Mouse (Mus musculus) cerebellum, adult (tissue): ENCODE results near the gene Fat3.
A peak's percentile ranks its signal among the peaks of the same experiment; 100 is the strongest.

ENCODE experiments used
- ATAC-seq: cut with Nextera tagmentation; 2 replicates; pipeline ENCODE4 v1.9.2; 2017; ENCODE audit warnings: mild to moderate bottlenecking, moderate library complexity, mixed read lengths; ENCODE audit not compliant: insufficient number of reproducible peaks, low FRiP score, low TSS enrichment

Fat3 gene

DNA sequence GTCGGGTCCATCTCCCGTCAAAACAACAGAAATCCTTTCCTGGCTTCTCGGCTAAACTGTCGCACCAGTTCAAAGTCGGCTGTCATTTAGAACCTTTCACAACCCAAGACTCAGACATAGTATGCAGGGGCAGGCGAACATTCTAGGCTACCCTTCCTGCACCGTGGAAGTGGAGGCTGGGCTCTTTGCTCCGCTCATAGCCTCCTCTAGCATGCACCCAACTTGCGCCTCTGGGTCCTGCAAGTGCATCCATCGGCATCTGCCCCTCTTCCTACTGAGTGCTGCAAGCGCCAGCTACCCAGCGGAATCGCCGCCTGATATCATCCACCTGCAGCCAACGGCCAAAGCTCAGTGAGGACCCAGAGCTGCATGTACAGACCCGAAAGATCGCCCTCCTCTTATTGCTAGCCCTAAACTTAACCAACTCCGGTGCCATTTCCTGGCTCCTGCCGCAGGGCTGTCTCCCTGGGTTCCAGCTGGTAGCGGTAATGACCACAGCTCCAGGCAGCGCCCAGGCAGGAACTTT is at the start of gene Fat3:
Gene Fat3 (minus strand): TSS at position 100 of the 526 bp plus-strand sequence.
- ATAC-seq = no peak

DNA sequence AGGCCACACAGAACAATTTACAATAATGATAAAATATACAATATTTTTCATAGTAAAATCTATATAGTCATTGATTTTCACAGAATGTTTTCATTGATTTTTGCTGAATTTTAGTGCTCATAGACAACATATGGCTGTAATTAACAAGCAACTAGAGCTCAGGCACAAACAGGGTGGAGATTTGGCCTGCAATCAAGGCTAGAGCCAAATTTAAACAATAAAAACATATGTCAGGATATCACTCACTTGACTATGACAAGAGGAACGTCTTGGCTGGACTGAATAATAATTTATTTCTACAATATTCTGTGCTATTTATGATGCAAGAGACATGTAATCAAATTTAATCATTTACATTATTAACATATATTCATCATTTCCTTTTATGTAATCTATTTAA is 31.8 kb upstream of the Fat3 start:
- ATAC-seq = no peak

DNA sequence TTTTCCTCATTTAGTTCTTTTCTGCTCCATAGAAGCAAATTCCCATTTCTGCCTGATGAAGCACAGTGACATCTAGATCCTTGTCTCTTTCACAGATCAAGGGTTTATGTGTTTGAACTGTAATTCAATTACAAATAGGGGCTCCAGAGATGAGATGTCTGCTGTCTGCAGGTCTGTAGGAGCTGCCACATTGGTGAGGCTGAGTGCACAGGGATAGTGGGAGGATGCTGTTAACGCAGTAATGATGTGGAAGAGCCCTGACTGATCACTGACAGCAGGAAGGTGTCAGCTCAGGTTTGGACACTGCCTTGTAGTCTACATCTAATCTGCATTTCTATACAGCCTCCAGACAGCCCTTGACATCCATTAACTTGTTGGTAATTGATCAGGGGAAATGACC is 16.5 kb upstream of the Fat3 start:
- ATAC-seq = no peak

DNA sequence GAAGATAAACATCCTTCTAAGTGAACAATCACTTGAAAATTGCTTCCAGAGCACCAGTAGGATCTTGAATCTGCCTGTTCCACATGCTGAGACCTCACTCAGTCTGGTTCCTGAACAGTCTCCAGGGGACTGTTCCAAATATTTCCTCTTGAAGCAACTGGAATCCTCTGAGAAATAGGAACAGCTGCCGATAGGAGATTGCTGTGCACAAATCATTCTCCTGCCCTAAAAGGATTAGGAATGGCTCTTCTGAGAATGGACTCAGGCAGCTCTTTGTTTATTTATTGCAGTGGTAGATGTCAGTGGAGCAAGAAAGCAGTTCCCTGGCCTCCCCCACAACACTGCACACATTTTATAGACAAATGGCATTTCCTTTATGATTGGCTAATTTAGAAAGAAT is 10.9 kb upstream of the Fat3 start:
- no peak for ATAC-seq

DNA sequence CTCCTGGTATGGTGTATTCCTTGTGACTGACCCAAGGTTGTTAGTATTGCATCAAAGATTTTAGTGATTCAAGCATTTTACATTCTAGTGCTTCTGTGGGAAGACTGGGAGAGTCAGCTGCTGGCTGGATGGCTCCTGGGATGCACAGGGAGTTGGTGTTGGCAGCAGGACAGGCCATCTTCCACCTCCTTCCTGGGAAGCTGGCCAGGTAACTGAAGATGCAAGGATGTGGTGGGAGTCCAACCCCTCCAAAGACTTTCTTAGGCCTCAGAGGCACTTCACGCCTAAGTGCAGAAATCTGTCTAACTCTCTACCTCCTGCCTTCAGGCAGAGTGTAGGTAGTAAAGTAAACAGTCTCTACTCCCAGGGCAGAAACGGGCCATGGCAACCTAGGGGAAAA is 2.7 kb upstream of the Fat3 start:
- no peak for ATAC-seq

DNA sequence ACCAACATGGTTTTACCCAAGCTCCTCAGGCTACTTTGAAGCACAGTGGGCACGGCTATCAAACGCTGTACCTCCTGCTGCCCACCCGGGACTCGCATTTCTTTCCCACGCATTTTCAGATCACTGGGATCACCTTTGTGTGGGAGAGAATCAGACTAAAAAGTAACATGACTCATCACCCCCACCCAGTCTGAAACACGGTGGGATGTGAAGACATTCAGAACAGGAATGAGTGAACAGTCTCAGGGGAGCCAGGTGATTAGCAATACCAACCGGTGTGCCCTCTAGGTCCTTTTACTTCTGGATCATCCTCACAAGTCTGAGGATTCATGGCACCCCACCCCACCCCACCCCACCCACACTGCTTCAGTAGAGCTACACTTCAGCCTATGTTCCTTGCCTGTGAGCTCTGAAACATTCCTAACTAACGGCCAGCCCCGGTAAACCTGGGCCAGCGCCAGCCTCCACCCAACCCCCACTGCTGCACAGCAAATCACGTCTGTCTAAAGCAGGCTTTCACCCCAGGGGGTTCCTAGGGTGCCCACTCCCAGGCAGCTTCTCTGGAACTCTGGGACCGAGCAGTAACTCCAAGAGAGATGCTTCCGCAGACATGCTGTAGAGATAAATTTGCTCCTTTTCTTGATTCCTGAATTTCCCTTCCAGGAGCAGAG is 1.7 kb upstream of the Fat3 start:
- ATAC-seq = no peak

DNA sequence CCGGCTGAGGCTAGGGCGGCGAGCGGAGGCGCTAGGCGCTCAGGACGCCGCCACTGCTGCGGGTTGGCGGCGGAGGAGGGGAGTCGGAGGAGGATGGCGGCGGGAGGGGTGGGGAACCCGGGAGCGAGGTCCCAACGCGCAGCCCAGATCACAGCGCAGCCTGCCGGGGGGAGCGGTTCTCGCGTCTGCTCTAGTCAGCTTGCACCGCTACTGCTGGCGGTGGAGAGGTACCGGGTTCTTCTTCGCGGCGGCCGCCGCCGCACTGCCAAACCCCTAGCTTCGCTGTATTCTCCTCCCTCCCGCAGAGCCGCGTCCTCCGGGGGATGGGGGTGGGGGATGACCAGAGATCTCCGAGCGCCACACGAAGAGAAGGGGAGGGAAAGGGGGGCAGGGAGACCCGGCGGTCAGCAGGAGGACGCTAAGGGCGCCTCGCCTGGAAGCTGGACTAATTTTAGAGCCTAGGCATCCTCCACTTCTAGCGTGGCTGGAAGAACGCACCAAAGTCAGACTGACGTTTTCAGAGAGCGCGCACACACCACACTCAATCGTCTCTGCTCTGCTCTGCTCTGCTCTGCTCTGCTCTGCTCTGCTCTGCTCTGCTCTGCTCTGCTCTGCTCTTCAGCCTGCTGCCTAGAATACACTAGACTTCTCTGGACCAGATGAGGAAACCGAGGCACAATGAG is 1.0 kb upstream of the Fat3 start:
- peak; percentile 68 for ATAC-seq

DNA sequence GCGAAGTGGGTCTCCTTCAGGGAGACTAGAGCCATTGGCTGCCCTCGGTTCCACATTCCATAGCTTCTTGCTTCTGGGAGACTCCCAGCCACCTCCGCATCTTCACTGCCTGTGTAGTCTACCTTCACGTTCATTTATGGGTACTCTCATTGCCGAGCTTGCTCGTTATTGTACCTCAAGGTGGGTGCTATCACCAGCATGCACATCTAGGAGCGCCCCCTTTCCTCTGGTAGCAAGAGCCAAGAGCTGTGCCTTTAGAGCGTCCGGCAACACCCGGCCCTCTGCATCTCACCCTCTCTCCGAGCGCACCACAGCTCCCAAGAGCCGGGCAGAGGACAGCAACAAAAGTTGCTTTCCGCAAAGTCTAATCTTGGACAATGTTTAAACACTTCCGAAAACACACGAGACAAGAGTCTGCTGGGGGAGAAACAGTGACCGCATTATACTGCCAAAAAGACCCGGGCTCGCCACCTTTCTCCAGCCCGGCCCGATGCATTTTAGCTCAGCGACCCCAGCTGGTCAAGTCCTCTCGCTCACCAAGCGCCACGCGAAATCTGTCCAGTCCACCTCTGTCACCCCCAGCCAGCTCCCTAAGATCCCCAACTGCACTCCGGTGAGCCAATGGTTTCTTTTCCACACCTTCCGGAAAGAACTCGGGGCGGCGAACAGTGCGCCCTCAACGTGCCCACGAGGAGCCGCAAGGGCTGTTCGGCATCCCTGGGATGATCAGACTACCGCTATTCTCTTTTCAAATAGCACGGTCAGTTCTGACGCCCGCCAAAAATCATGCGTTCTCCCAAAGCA is 501 bp downstream of the Fat3 start:
- no peak for ATAC-seq

DNA sequence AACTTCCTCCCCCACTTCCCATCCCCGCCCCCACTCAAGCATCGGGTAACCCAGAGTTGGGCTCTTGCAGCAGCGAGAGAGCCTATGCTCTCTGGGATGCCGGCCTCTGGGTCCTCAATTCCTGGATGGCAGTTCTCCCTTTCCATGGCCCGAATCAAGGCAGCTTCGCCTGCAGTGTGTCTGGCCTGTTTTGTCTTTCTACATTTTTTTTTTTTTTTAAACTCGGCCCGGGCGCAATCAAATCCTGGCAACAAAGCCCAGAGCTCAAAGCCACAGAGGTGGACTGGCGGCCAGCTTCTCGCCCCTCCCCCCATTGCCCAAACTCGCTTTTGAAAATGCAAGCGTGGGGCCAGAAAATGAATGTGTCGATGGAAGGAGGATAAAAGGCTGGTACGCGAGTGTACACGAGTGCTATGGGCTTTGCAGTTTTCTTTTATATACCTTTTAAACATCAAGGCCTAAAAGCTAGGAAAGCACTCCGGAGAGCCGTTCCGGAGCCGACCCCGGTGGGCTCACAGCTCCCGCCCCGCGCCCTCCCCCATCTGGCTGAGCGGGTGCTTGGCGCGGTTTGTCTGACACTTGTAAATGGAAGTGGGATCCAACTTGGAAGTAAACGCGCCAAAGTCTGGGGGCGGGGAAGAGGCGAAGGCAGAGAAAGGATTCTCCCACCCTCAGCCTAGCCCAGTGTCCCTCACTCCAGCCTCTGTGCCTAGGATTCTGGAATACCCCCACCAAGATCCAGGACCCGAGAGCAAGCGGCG is 1.3 kb downstream of the Fat3 start:
- no peak for ATAC-seq

- ATAC-seq = no peak
These were observed 2.2 kb downstream of the Fat3 start for GRCm38 (mm10) chr9:16498876-16499275.

DNA sequence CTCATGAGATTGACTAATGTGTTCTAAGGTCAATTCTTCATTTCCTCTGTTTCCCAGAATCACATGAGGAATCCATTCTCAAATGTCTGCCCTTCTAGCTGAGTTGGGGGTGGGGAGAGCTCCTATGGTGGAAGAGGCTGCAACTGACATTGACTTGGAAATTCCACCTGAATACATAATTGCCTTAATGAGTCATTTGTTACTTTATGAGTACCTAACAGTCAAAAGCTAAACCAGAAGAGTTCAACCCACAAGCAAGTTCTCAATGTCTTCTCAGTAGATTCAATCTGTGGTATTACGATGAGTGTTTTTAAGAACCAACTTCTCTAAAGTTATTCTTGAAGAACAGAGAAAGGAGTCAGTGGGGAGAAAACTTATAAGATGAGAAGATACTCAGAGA is 3.7 kb downstream of the Fat3 start:
- ATAC-seq = no peak

- ATAC-seq = no peak
These were observed 4.8 kb downstream of the Fat3 start for GRCm38 (mm10) chr9:16496331-16496730.

- ATAC-seq = no peak
These were observed 11.4 kb downstream of the Fat3 start for GRCm38 (mm10) chr9:16489661-16490060.

DNA sequence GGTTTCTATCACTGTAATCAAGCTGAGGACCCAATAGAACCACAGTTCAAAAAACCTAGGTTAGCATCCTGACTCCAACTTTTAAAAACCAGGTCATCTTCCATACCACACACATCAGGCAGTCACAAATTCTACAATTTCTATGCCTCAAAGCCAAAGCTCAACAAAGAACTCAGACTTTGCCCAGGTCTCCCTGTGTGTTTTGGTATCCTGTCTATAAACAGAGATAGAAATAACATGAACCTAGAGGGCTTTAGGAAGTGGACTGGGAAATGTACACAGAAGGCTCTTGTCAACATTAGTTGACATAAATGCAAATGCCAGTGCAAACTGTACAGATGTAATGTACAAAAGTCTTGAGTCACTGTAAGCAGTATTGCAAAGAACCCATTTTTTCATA is 13.5 kb downstream of the Fat3 start:
- no peak for ATAC-seq

DNA sequence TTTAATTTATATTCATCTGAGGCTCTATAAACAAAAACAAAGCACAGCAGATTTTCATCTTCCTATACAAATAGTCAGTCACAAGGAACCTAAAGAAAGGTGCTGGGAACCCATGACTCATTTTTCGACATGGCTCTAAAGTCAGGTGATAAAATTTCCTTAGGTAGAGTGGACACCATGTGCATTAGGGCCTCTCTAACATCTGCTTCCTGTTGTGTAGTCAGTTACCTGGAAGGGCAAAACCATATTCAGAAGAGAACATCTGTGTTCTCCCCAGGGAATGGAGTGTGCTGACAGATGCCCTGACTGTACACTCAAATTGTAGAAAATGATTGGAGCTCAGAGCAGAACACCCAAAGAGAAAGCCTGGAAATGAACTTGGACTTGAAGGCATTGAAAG is 14.9 kb downstream of the Fat3 start:
- no peak for ATAC-seq

DNA sequence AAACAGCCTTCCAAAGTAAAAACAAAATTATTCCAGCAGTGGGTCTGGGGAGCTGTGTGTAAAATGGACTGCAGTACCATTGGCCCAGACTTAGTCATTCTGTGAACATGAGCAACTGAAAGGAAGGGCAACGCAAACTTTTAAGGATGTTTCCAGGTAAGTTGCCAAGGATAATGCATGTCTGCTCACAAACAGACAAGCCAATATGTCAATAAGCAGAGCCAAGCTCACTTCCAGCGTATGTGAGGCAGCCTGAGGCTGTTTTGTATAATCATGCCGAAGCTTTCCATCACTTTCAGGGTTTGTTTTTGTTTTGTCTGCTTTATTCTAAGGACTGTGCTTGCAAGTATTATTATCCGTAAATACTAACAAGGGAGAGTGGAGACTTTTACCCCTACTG is 15.9 kb downstream of the Fat3 start:
- ATAC-seq = no peak

DNA sequence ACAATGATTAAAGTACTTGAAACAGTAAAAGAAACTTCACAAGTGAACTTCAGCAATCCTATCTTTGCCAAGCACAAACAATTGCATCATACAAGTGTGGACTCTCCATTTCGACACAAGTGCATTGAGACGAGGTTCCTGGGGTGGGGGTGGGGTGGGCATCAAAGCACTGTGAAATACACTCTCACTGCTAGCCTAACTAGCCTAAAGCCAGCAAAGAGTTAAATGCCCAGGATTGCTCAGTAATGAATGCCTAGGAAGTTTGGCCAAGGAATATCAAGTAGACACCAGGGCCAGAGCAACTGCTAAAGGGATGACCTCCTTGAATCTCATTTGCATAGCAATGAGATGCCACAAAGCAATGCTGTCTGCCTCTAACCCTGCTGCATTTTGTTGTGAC is 16.3 kb downstream of the Fat3 start:
- ATAC-seq = no peak

GRCm38 (mm10) chr9:16461491-16461890 is 39.6 kb downstream of the Fat3 start:
- no peak for ATAC-seq

DNA sequence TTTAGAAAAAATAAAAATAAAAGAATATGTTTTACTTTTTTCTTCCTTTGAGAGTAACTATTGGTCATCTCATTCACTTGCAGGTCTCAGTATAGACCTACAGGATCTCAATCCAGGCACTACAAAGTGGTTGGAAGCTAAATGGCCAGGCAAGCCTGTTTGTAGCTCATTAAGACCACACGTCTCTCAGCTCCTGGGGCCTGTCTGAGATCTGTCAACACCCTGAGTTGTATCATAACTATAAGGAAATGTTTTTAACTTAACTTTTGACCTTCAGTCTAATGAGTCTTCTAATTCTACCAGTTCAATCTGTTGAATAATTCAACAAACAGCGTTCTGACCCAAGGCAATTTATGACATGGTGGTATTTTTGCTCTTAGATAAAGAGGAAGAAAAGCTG is 40.5 kb downstream of the Fat3 start:
- ATAC-seq = no peak

- ATAC-seq = no peak
These were observed 59.2 kb downstream of the Fat3 start for GRCm38 (mm10) chr9:16441930-16442329.

- ATAC-seq = no peak
These were observed 60.4 kb downstream of the Fat3 start for GRCm38 (mm10) chr9:16440638-16441037.
